Mouse (Mus musculus) bone marrow, adult 2 months (tissue): ENCODE data around the gene 1500009C09Rik.

Experiments
- CTCF ChIP-seq: fragments of 200-500 bp; IDR thresholded peaks from 2 replicates; pipeline ENCODE4 v1.5.1; 2011; ENCODE audit warnings: low read length, control low read depth; ENCODE audit not compliant: control insufficient read depth, insufficient read depth
- POLR2A ChIP-seq: fragments of 200-500 bp; IDR thresholded peaks from 2 replicates; pipeline ENCODE4 v1.6.1; 2011; ENCODE audit warnings: low read depth, mild to moderate bottlenecking, control low read depth, low read length, borderline replicate concordance; ENCODE audit not compliant: control insufficient read depth

DNA sequence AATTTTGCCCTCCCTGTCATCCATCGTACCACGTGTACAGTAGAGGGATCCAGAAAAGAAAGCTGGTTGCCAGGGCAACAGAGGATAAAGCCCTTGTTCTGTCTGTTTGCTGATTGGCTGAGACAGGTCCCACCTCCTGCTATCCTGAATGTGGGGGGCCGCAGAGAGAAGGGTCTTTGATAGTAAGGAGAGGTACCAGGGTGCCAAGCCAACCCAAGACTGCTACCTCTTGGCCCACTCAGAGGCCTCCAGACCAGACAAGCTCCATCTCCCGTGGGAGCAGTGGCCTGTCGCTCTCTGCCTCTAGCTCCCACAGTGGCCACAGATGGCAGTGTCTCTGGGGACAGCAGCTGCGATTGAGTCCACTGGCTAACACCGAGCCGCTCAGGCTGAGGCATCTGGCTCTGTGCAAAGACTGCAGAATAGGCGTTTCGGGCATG, 3.8 kb downstream of the 1500009C09Rik start:
- no peak for TF ChIP-seq CTCF
- no peak for TF ChIP-seq POLR2A
